Mouse (Mus musculus): ENCODE results near the gene Sorcs3. TPM values are rescaled to one million over a fixed set of nuclear protein-coding genes. Genes with fewer than 3 reads are reported as not detected.

Gene Sorcs3
- polyA plus RNA-seq, 1 experiment from 2014 or later, result 5.9 TPM

GRCm38 (mm10) chr19:48811541-48811940, 605.7 kb downstream of the Sorcs3 start:
- 67% methylated on average over 3 of the region's 3 CpGs for WGBS
- no peak overlapping the region for H3K4me3 ChIP-seq (ENCODE audit: low read depth, low read length)
- H3K36me3 ChIP-seq (ENCODE audit: control insufficient read depth, insufficient read depth, low read length), result no peaks in the 10 kb centered on the region
- no peak overlapping the region for H3K4me2 ChIP-seq (ENCODE audit: low read depth)
- H3K27me3 ChIP-seq (ENCODE audit: control insufficient read depth, insufficient read depth, low read length), result no peaks in the 10 kb centered on the region
- H3K9me3 ChIP-seq (ENCODE audit: control insufficient read depth, low read length), result no peaks in the 10 kb centered on the region
- DNase-seq (ENCODE audit: low spot score) (no peak), ATAC-seq (ENCODE audit: insufficient read depth, low FRiP score, low TSS enrichment) (no peak)
- no peaks in the 10 kb centered on the region for H3K4me1 ChIP-seq (ENCODE audit: control insufficient read depth, insufficient read depth, low read length)
- H3K27ac ChIP-seq (ENCODE audit: low read depth, low read length), result no peak overlapping the region
- no peak overlapping the region for H3K9ac ChIP-seq (ENCODE audit: low read length)

- WGBS, result 96% methylated on average over 4 of the region's 4 CpGs
These were observed 608.0 kb downstream of the Sorcs3 start for GRCm38 (mm10) chr19:48813823-48814222.

GRCm38 (mm10) chr19:48815064-48815463, 609.2 kb downstream of the Sorcs3 start:
- Histone ChIP-seq H3K9me3 (ENCODE audit: control insufficient read depth, low read length) (no peaks in the 10 kb centered on the region), H3K36me3 (ENCODE audit: control insufficient read depth, insufficient read depth, low read length) (no peaks in the 10 kb centered on the region), H3K4me3 (ENCODE audit: low read depth, low read length) (no peak overlapping the region), H3K4me2 (ENCODE audit: low read depth) (no peak overlapping the region), H3K9ac (ENCODE audit: low read length) (no peak overlapping the region), H3K4me1 (ENCODE audit: control insufficient read depth, insufficient read depth, low read length) (no peaks in the 10 kb centered on the region), H3K27me3 (ENCODE audit: control insufficient read depth, insufficient read depth, low read length) (no peaks in the 10 kb centered on the region), H3K27ac (ENCODE audit: low read depth, low read length) (no peak overlapping the region)
- no peak for ATAC-seq (ENCODE audit: insufficient read depth, low FRiP score, low TSS enrichment)
- 95% methylated on average over 3 of the region's 3 CpGs for WGBS
- DNase-seq (ENCODE audit: low spot score), result no peak

More at GRCm38 (mm10) chr19:48813823-48814222, 608.0 kb downstream of the Sorcs3 start:
- Histone ChIP-seq H3K4me3 (ENCODE audit: low read depth, low read length) (no peak overlapping the region), H3K27me3 (ENCODE audit: control insufficient read depth, insufficient read depth, low read length) (no peaks in the 10 kb centered on the region), H3K4me2 (ENCODE audit: low read depth) (no peak overlapping the region), H3K4me1 (ENCODE audit: control insufficient read depth, insufficient read depth, low read length) (no peaks in the 10 kb centered on the region), H3K9ac (ENCODE audit: low read length) (no peak overlapping the region), H3K9me3 (ENCODE audit: control insufficient read depth, low read length) (no peaks in the 10 kb centered on the region), H3K36me3 (ENCODE audit: control insufficient read depth, insufficient read depth, low read length) (no peaks in the 10 kb centered on the region), H3K27ac (ENCODE audit: low read depth, low read length) (no peak overlapping the region)
- ATAC-seq (ENCODE audit: insufficient read depth, low FRiP score, low TSS enrichment) (no peak), DNase-seq (ENCODE audit: low spot score) (no peak)

- Histone ChIP-seq H3K36me3 (ENCODE audit: control insufficient read depth, insufficient read depth, low read length) (no peaks in the 10 kb centered on the region), H3K4me1 (ENCODE audit: control insufficient read depth, insufficient read depth, low read length) (no peaks in the 10 kb centered on the region), H3K27ac (ENCODE audit: low read depth, low read length) (no peak overlapping the region), H3K9ac (ENCODE audit: low read length) (no peak overlapping the region), H3K9me3 (ENCODE audit: control insufficient read depth, low read length) (no peaks in the 10 kb centered on the region), H3K4me2 (ENCODE audit: low read depth) (no peak overlapping the region), H3K27me3 (ENCODE audit: control insufficient read depth, insufficient read depth, low read length) (no peaks in the 10 kb centered on the region), H3K4me3 (ENCODE audit: low read depth, low read length) (no peak overlapping the region)
- 68% methylated on average over 5 of the region's 5 CpGs for WGBS
- ATAC-seq (ENCODE audit: insufficient read depth, low FRiP score, low TSS enrichment), result no peak
- DNase-seq (ENCODE audit: low spot score), result no peak
These were observed 614.9 kb downstream of the Sorcs3 start for GRCm38 (mm10) chr19:48820493-48821282.

- no peak overlapping the region for H3K4me2 ChIP-seq (ENCODE audit: low read depth)
- H3K27ac ChIP-seq (ENCODE audit: low read depth, low read length), result no peak overlapping the region
- H3K9ac ChIP-seq (ENCODE audit: low read length), result no peak overlapping the region
- ATAC-seq (ENCODE audit: insufficient read depth, low FRiP score, low TSS enrichment), result no peak
- H3K36me3 ChIP-seq (ENCODE audit: control insufficient read depth, insufficient read depth, low read length), result no peaks in the 10 kb centered on the region
- DNase-seq (ENCODE audit: low spot score), result no peak
- no peak overlapping the region for H3K4me3 ChIP-seq (ENCODE audit: low read depth, low read length)
- H3K4me1 ChIP-seq (ENCODE audit: control insufficient read depth, insufficient read depth, low read length), result no peaks in the 10 kb centered on the region
- H3K27me3 ChIP-seq (ENCODE audit: control insufficient read depth, insufficient read depth, low read length), result no peaks in the 10 kb centered on the region
- 59% methylated on average over 3 of the region's 3 CpGs for WGBS
- no peaks in the 10 kb centered on the region for H3K9me3 ChIP-seq (ENCODE audit: control insufficient read depth, low read length)
These were observed 615.5 kb downstream of the Sorcs3 start for GRCm38 (mm10) chr19:48821283-48821715.

- H3K27ac ChIP-seq (ENCODE audit: low read depth, low read length), result no peak overlapping the region
These were observed 628.5 kb downstream of the Sorcs3 start for GRCm38 (mm10) chr19:48834342-48834741.

GRCm38 (mm10) chr19:48839418-48839817, 633.6 kb downstream of the Sorcs3 start:
- no peak for DNase-seq (ENCODE audit: low spot score)
- no peak for ATAC-seq (ENCODE audit: insufficient read depth, low FRiP score, low TSS enrichment)
- no peak overlapping the region for H3K4me3 ChIP-seq (ENCODE audit: low read depth, low read length)
- H3K27me3 ChIP-seq (ENCODE audit: control insufficient read depth, insufficient read depth, low read length), result no peaks in the 10 kb centered on the region
- no peaks in the 10 kb centered on the region for H3K9me3 ChIP-seq (ENCODE audit: control insufficient read depth, low read length)
- WGBS, result 81% methylated on average over 4 of the region's 4 CpGs
- no peaks in the 10 kb centered on the region for H3K4me1 ChIP-seq (ENCODE audit: control insufficient read depth, insufficient read depth, low read length)
- no peak overlapping the region for H3K9ac ChIP-seq (ENCODE audit: low read length)
- no peaks in the 10 kb centered on the region for H3K36me3 ChIP-seq (ENCODE audit: control insufficient read depth, insufficient read depth, low read length)
- no peak overlapping the region for H3K27ac ChIP-seq (ENCODE audit: low read depth, low read length)
- no peak overlapping the region for H3K4me2 ChIP-seq (ENCODE audit: low read depth)

More at GRCm38 (mm10) chr19:48834342-48834741, 628.5 kb downstream of the Sorcs3 start:
- no peaks in the 10 kb centered on the region for H3K36me3 ChIP-seq (ENCODE audit: control insufficient read depth, insufficient read depth, low read length)
- H3K9me3 ChIP-seq (ENCODE audit: control insufficient read depth, low read length), result no peaks in the 10 kb centered on the region
- ATAC-seq (ENCODE audit: insufficient read depth, low FRiP score, low TSS enrichment) (no peak), DNase-seq (ENCODE audit: low spot score) (no peak)
- H3K27me3 ChIP-seq (ENCODE audit: control insufficient read depth, insufficient read depth, low read length), result no peaks in the 10 kb centered on the region
- no peak overlapping the region for H3K4me2 ChIP-seq (ENCODE audit: low read depth)
- no peaks in the 10 kb centered on the region for H3K4me1 ChIP-seq (ENCODE audit: control insufficient read depth, insufficient read depth, low read length)
- WGBS, result 78% methylated on average over 3 of the region's 3 CpGs
- H3K4me3 ChIP-seq (ENCODE audit: low read depth, low read length), result no peak overlapping the region
- no peak overlapping the region for H3K9ac ChIP-seq (ENCODE audit: low read length)

GRCm38 (mm10) chr19:48847700-48848099, 641.9 kb downstream of the Sorcs3 start:
- Histone ChIP-seq H3K9me3 (ENCODE audit: control insufficient read depth, low read length) (no peaks in the 10 kb centered on the region), H3K27me3 (ENCODE audit: control insufficient read depth, insufficient read depth, low read length) (no peaks in the 10 kb centered on the region), H3K4me2 (ENCODE audit: low read depth) (no peak overlapping the region), H3K9ac (ENCODE audit: low read length) (no peak overlapping the region), H3K4me3 (ENCODE audit: low read depth, low read length) (no peak overlapping the region), H3K36me3 (ENCODE audit: control insufficient read depth, insufficient read depth, low read length) (no peaks in the 10 kb centered on the region), H3K4me1 (ENCODE audit: control insufficient read depth, insufficient read depth, low read length) (no peaks in the 10 kb centered on the region), H3K27ac (ENCODE audit: low read depth, low read length) (no peak overlapping the region)
- ATAC-seq (ENCODE audit: insufficient read depth, low FRiP score, low TSS enrichment), result no peak
- no peak for DNase-seq (ENCODE audit: low spot score)
- 79% methylated on average over 3 of the region's 3 CpGs for WGBS

GRCm38 (mm10) chr19:48850466-48850865, 644.6 kb downstream of the Sorcs3 start:
- 91% methylated on average over 1 of the region's 1 CpGs for WGBS
- Histone ChIP-seq H3K4me2 (ENCODE audit: low read depth) (no peak overlapping the region), H3K27me3 (ENCODE audit: control insufficient read depth, insufficient read depth, low read length) (no peaks in the 10 kb centered on the region), H3K9me3 (ENCODE audit: control insufficient read depth, low read length) (no peaks in the 10 kb centered on the region), H3K4me1 (ENCODE audit: control insufficient read depth, insufficient read depth, low read length) (no peaks in the 10 kb centered on the region), H3K27ac (ENCODE audit: low read depth, low read length) (no peak overlapping the region), H3K36me3 (ENCODE audit: control insufficient read depth, insufficient read depth, low read length) (no peaks in the 10 kb centered on the region), H3K4me3 (ENCODE audit: low read depth, low read length) (no peak overlapping the region), H3K9ac (ENCODE audit: low read length) (no peak overlapping the region)
- DNase-seq (ENCODE audit: low spot score), result no peak
- ATAC-seq (ENCODE audit: insufficient read depth, low FRiP score, low TSS enrichment), result no peak
